Mouse (Mus musculus) lung, adult 2 months (tissue): ENCODE measurements at regions not wholly inside any gene's neighbourhood (a gene's known extent, or its start where the extent isn't known, plus 50 kb on each side); places are given as distances from the start of the nearest gene placed in this dataset.

Experiments used
- CTCF ChIP-seq: fragments of 200-500 bp; IDR thresholded peaks from 2 replicates; pipeline ENCODE4 v1.5.1; 2011; ENCODE audit warnings: mild to moderate bottlenecking, low read length, control low read depth; ENCODE audit not compliant: insufficient read depth
- POLR2A ChIP-seq: fragments of 200-500 bp; IDR thresholded peaks from 2 replicates; pipeline ENCODE4 v1.6.1; 2011; ENCODE audit warnings: low read depth, mild to moderate bottlenecking, control low read depth, low read length, borderline replicate concordance; ENCODE audit errors: extremely low read depth

DNA sequence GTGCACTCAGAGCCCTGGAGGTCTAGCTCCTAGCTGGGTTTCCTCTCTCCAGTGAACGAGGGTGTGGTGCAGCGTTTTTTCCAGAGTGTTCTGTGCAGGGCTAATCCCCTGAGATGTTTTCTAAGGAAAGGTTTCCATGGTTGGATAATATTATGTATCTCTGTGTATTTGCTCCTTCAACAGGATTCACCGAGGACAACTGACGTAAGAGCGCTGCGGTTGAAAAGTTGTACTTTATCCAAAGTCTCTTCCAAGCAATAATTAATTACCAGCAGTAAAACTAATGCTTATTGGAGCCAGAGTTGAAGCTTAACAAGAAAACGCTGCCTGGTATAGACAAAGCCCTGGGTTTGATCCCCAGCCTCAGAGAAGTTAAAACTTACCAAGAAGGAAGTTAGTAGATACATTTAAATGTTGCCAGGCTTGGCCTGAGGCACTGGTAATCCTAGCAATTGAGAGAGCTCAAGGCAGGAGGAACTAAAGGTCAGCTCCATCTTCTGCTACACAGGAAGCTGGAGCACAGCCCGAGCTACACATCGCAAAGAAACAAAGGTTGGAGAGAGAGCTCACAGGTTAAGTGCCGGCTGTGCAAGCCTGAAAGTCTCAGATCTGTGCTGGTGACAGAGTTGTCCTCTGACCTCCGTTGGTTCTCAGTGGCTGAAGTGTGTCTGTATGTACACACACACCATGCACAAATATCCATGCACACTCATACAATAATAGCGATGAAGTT lies 51.2 kb upstream of the Rap1b start:
- TF ChIP-seq CTCF = no peak
- no peak for TF ChIP-seq POLR2A
